Mouse (Mus musculus): Measurements from ENCODE around the gene Rap1gap.

DNA sequence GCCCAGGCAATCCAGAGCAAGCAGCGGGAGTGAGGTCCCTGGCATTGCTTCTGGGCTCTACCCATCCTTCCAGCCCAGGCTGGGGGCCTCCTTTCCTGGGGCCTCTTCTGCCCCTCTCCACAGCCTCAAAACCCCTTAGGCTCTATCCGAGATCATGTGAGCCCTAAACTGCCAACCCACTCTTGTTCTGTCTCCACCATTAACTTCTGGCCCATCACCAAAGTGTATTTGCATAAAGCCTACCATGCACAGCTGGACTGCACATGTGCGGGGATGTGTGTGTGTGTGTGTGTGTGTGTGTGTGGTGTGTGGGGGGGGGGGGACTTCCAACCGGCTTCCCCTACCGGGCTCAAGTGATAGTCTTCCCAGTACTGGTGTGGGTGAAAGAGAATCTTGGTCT, 109.5 kb downstream of the Rap1gap start:
- TF ChIP-seq CTCF (IDR thresholded peaks at IDR 0.05; ENCODE audit: low read depth) (no peak), EP300 (IDR thresholded peaks at IDR 0.05; ENCODE audit: low read depth) (no peak)

Data from liver, embryonic 14.5 days (tissue).